Mouse (Mus musculus) mouse trophoblast stem cell (cell line): Measurements from ENCODE around the gene Col11a2.

Experiments used
- in situ Hi-C, 2 experiments: fragments of 300-500 bp; cut with MseI, MboI; formaldehyde crosslinking; loops; 2 replicates in 1 of 2; 3 replicates in 1 of 2; pipeline ENCODE4 v1.15.1; 2025

Col11a2 gene

GRCm38 (mm10) chr17:34101185-34101584 lies 61.9 kb downstream of the Col11a2 start:
- in situ Hi-C loops = no loop called here

GRCm38 (mm10) chr17:34101604-34102032 lies 62.4 kb downstream of the Col11a2 start:
- in situ Hi-C loops = no loop called here

GRCm38 (mm10) chr17:34102831-34103230 lies 63.6 kb downstream of the Col11a2 start:
- in situ Hi-C loops = no loop called here

- in situ Hi-C loops = no loop called here
Observed at GRCm38 (mm10) chr17:34104804-34105203, 65.6 kb downstream of the Col11a2 start.

- in situ Hi-C loops = no loop called here
Observed at GRCm38 (mm10) chr17:34106555-34106954, 67.3 kb downstream of the Col11a2 start.

- in situ Hi-C loops = no loop called here
Observed at GRCm38 (mm10) chr17:34107109-34107867, 68.1 kb downstream of the Col11a2 start.

GRCm38 (mm10) chr17:34108460-34108859 lies 69.2 kb downstream of the Col11a2 start:
- in situ Hi-C loops = no loop called here

GRCm38 (mm10) chr17:34109038-34109805 lies 70.0 kb downstream of the Col11a2 start:
- in situ Hi-C loops = no loop called here

GRCm38 (mm10) chr17:34109806-34110195 lies 70.6 kb downstream of the Col11a2 start:
- in situ Hi-C loops = no loop called here

- in situ Hi-C loops = no loop called here
Observed at GRCm38 (mm10) chr17:34110309-34110708, 71.1 kb downstream of the Col11a2 start.

- in situ Hi-C loops = no loop called here
Observed at GRCm38 (mm10) chr17:34114114-34114513, 74.9 kb downstream of the Col11a2 start.
